8 mouse cellular contexts compared by ENCODE assay signal in the genomic region with DNA sequence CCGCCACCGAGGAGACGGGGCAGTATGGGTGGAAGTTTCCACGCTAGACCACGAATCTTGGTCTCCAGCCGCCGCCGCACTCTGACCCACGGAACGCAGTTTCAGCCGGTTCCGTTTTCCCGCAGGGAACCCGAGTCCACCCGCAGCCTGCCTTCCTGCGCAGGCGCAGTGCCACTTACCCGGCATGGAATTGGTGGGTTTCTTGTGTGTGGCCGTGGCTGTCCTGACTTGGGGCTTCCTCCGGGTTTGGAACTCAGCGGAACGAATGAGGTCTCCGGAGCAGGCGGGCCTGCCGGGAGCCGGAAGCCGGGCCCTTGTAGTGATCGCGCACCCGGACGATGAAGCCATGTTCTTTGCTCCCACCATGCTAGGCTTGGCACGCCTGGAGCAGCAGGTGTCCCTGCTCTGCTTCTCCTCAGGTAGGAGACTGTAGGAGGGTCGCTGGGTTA. TPM values are rescaled to one million over a fixed set of nuclear protein-coding genes. Genes with fewer than 3 reads are reported as not detected.
A peak's percentile ranks its signal among the peaks of the same experiment; 100 is the strongest.
DNase-seq lines count a peak whose midpoint lies in the region; ATAC-seq and TF ChIP-seq lines count a peak whose summit lies in the region.

A gene (plus strand): TSS at position 185 of the 449 bp plus-strand sequence.
A gene (minus strand): TSS at position 266 of the 449 bp plus-strand sequence.

- H3K36me3 ChIP-seq in erythroblast, embryonic 14.5 days (ENCODE audit: control insufficient read depth) = peaks cover 8% of the 10 kb centered on the region
- H3K36me3 ChIP-seq in heart, embryonic 13.5 days = 0 out of 2 replicates have a peak, but pooled peaks cover 3% of the 10 kb centered on the region
- H3K36me3 ChIP-seq in liver, embryonic 11.5 days (ENCODE audit: control insufficient read depth, insufficient read depth, low read length) = no peaks in the 10 kb centered on the region
- H3K36me3 ChIP-seq in myocyte (ENCODE audit: control insufficient read depth, insufficient read depth) = no peaks in the 10 kb centered on the region

- peaks cover 50% of the 10 kb centered on the region for H3K79me2 ChIP-seq in myocyte (ENCODE audit: control insufficient read depth, insufficient read depth)

- H3K4me2 ChIP-seq in heart, embryonic 13.5 days = peak within 1 kb of the TSS; percentile 94
- H3K4me2 ChIP-seq in liver, embryonic 11.5 days = peak within 1 kb of the TSS; percentile 77
- H3K4me2 ChIP-seq in myocyte (ENCODE audit: low read depth) = peak within 1 kb of the TSS; percentile 82

- under 1% methylated on average over 33 of the region's 33 CpGs for WGBS in heart, embryonic 13.5 days
- WGBS in liver, embryonic 11.5 days = 0% methylated on average over 33 of the region's 33 CpGs

- H3ac ChIP-seq in myocyte (ENCODE audit: control insufficient read depth, insufficient read length) = peak within 1 kb of the TSS; percentile 65

- peak; percentile 76 for TF ChIP-seq POLR2A in myocyte (IDR thresholded peaks at IDR 0.05; ENCODE audit: insufficient read length, low read depth)

- no peaks in the 10 kb centered on the region for H3K27me3 ChIP-seq in erythroblast, embryonic 14.5 days (ENCODE audit: control insufficient read depth)
- no peaks in the 10 kb centered on the region for H3K27me3 ChIP-seq in heart, embryonic 13.5 days (replicated peaks)
- no peaks in the 10 kb centered on the region for H3K27me3 ChIP-seq in liver, embryonic 11.5 days (replicated peaks; ENCODE audit: control insufficient read depth, insufficient read depth, low read length)
- H3K27me3 ChIP-seq in myocyte (ENCODE audit: control insufficient read depth, insufficient read depth, insufficient read length) = no peaks in the 10 kb centered on the region

- ATAC-seq in heart, embryonic 13.5 days (ENCODE audit: extremely low read depth, insufficient number of reproducible peaks, low FRiP score, low TSS enrichment) = 0 out of 2 replicates have a peak, but pooled peaks have one; percentile 27
- peak; percentile 63 for ATAC-seq in liver, embryonic 11.5 days (replicated peaks; ENCODE audit: low FRiP score)

- H3K27ac ChIP-seq in heart, embryonic 13.5 days (replicated peaks) = peak within 1 kb of the TSS; percentile 99
- H3K27ac ChIP-seq in liver, embryonic 11.5 days (ENCODE audit: low read depth, low read length) = peak within 1 kb of the TSS; percentile 98

- DNase-seq in CD4-positive, CD25-positive, alpha-beta regulatory T cell, adult 2 months (ENCODE audit: low read depth, low spot score) = peak; percentile 80
- DNase-seq in brain, embryonic 18.5 days (ENCODE audit: low read depth, low spot score) = peak; percentile 66
- DNase-seq in kidney, postnatal 10 days = peak; percentile 90
- peak; percentile 85 for DNase-seq in liver, embryonic 11.5 days (ENCODE audit: low spot score)
- peak; percentile 81 to 90 for DNase-seq in spleen, postnatal 4 days (ENCODE audit: low spot score in 2 of 2)

- peak within 1 kb of the TSS; percentile 99 for H3K9ac ChIP-seq in heart, embryonic 13.5 days
- H3K9ac ChIP-seq in liver, embryonic 11.5 days (ENCODE audit: low read depth, low read length) = peak within 1 kb of the TSS; percentile 100

- H3K4me3 ChIP-seq in erythroblast, embryonic 14.5 days (replicated peaks) = peak within 1 kb of the TSS; percentile 73
- H3K4me3 ChIP-seq in heart, embryonic 13.5 days = peak within 1 kb of the TSS; percentile 95
- peak within 1 kb of the TSS; percentile 97 for H3K4me3 ChIP-seq in liver, embryonic 11.5 days (ENCODE audit: low read depth, low read length)
- peak within 1 kb of the TSS; percentile 96 for H3K4me3 ChIP-seq in myocyte

- no peaks in the 10 kb centered on the region for H3K9me3 ChIP-seq in erythroblast, embryonic 14.5 days (ENCODE audit: control insufficient read depth, low read length)
- no peaks in the 10 kb centered on the region for H3K9me3 ChIP-seq in heart, embryonic 13.5 days
- H3K9me3 ChIP-seq in liver, embryonic 11.5 days (ENCODE audit: control insufficient read depth, low read length) = no peaks in the 10 kb centered on the region

- H3K4me1 ChIP-seq in erythroblast, embryonic 14.5 days (ENCODE audit: control insufficient read depth) = peaks cover 51% of the 10 kb centered on the region
- H3K4me1 ChIP-seq in heart, embryonic 13.5 days = peaks cover 22% of the 10 kb centered on the region
- peaks cover 13% of the 10 kb centered on the region; the same call in 1 of the 2 replicates for H3K4me1 ChIP-seq in liver, embryonic 11.5 days (replicated peaks; ENCODE audit: control insufficient read depth, insufficient read depth, low read length)

TF ChIP-seq in myocyte, 11 proteins besides CTCF, POLR2A, EP300 and RAD21:
- TF ChIP-seq MAX (IDR thresholded peaks at IDR 0.05; ENCODE audit: low read depth) = no peak
- TF ChIP-seq REST (IDR thresholded peaks at IDR 0.05; ENCODE audit: insufficient read depth, insufficient read length) = no peak
- TF ChIP-seq SRF (IDR thresholded peaks at IDR 0.05; ENCODE audit: control insufficient read depth, insufficient read length, low read depth) = peak; percentile 63
- TF ChIP-seq TCF3 (IDR thresholded peaks at IDR 0.05; ENCODE audit: insufficient read length, low read depth) = no peak
- no peak for TF ChIP-seq CEBPB (IDR thresholded peaks at IDR 0.05; ENCODE audit: insufficient read depth, poor library complexity, severe bottlenecking)
- no peak for TF ChIP-seq E2F4 (IDR thresholded peaks at IDR 0.05; ENCODE audit: insufficient read depth)
- TF ChIP-seq TCF12 (IDR thresholded peaks at IDR 0.05; ENCODE audit: insufficient read depth, poor library complexity, severe bottlenecking) = no peak
- peak in 1 of 3 experiments; percentile 39 for TF ChIP-seq MYOD1 (IDR thresholded peaks at IDR 0.05; ENCODE audit: control insufficient read depth in 1 of 3, insufficient read length in 2 of 3, low read depth in 2 of 3)
- TF ChIP-seq USF1 (IDR thresholded peaks at IDR 0.05; ENCODE audit: low read depth) = no peak
- TF ChIP-seq POLR2AphosphoS2 (IDR thresholded peaks at IDR 0.05; ENCODE audit: insufficient read length, low read depth) = peak; percentile 90
- TF ChIP-seq MYOG (IDR thresholded peaks at IDR 0.05; ENCODE audit: control insufficient read depth in 1 of 3, insufficient read depth in 1 of 3, insufficient read length in 2 of 3, low read depth in 2 of 3) = peak in 1 of 3 experiments; percentile 34

RNA-seq across cellular contexts. Expression of the first gene that starts in this region (rescaled TPM):
- polyA plus RNA-seq in erythroblast, embryonic 14.5 days (2012) = 0.11 and 0.21 TPM in 2 replicates
- polyA plus RNA-seq in heart, embryonic 13.5 days (2015; fragmentation: Nextera tagmentation; extraction: Ambion mirVana) = 8.5 TPM in 2 replicates
- polyA plus RNA-seq in liver, embryonic 11.5 days (2014; fragmentation: Nextera tagmentation; extraction: Ambion mirVana) = 15.3 and 15.7 TPM in 2 replicates
- 3.7 TPM for polyA plus RNA-seq in myocyte (2012; fragmentation: generic; extraction: Trizol)

RNA-seq across cellular contexts. Expression of the second gene that starts in this region (rescaled TPM):
- 8.1 and 11.7 TPM in 2 replicates for polyA plus RNA-seq in erythroblast, embryonic 14.5 days (2012)
- polyA plus RNA-seq in heart, embryonic 13.5 days (2015; fragmentation: Nextera tagmentation; extraction: Ambion mirVana) = 101 and 107 TPM in 2 replicates
- 133 and 144 TPM in 2 replicates for polyA plus RNA-seq in liver, embryonic 11.5 days (2014; fragmentation: Nextera tagmentation; extraction: Ambion mirVana)
- polyA plus RNA-seq in myocyte (2012; fragmentation: generic; extraction: Trizol) = 41.0 TPM

Comparison
In these comparisons a context has a peak if more than half of its experiments do, and no peak if none do; other contexts are left out.
1. Peak in every context shown above with its lines: DNase-seq, ATAC-seq, H3K4me3 ChIP-seq and H3K27ac ChIP-seq.